Mouse (Mus musculus): ENCODE data around the gene Tm6sf1. TPM values are rescaled to one million over a fixed set of nuclear protein-coding genes. Genes with fewer than 3 reads are reported as not detected.
A peak's percentile ranks its signal among the peaks of the same experiment; 100 is the strongest.

Gene Tm6sf1
- total RNA-seq, 2 experiments from 2014 or later = 13.8 to 17.9 TPM

DNA sequence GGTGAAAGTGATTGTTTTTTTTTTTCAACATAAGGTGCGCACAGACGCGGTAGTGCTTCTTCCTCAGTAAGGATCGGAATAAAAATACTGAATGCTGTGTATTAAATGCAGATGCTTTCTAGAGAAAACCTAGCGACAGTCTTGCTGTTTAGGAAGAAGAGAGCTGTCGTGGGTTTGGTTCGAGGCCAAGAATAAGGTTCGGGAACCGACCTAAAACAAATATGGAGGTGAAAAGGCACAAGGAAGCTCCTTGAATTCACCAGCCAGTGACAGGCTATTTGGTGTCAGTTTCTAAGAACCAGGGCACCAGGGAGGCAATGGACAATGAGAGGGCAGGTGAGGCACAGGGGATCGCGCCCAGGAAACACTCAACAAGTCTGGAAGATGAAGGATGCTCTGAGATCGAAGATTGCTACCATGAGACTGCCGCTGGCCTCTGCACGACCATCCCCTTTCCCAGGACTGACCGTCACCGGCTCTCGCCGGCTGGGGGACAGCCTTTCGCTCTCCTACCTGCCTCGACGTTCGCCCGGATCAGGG is 74.3 kb downstream of the Tm6sf1 start:
- no peak for TF ChIP-seq CTCF (conservative IDR thresholded peaks at IDR 0.05)
- DNase-seq (ENCODE audit: low spot score in 2 of 2) = no peak
- peak overlapping the region; percentile 95 for H3K27ac ChIP-seq
- H3K4me3 ChIP-seq = peak overlapping the region; percentile 75

DNA sequence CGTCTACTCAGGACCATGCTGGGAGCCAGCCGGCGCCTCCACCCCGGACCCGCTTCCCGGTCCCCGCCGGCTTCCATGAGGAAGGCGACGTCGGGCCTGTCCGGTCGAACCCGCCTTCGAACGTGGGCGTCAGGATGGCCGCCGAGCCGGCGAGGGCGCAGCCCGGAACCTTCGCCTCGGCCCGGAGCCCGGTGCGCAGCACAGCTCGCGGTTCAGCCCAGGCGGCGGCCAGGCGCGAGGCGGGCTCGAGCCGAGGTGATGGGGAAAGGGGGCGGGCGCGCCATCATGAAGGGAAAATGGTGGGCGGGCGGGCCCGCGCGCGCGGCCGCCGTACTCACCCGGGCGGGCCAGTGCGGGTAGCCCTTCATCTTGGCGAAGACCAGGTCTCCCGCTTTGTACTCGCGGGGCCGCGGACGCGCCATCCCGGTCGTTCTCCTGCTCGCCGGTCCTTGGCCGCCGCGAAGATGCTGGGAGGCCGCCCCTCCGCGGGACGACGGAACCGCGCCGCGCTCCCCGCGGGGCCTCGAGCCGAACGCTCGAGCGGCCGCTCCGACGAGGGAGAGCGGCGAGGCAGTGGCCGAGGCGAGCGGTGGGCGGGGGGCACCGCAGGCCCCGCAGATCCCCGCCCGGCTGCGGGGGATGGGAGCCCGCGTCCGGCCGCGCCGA is 74.9 kb downstream of the Tm6sf1 start:
- DNase-seq (ENCODE audit: low spot score in 2 of 2) = peak in 1 of 2 experiments; percentile 57
- no peak for TF ChIP-seq CTCF (conservative IDR thresholded peaks at IDR 0.05)
- Histone ChIP-seq H3K27ac (peak overlapping the region; percentile 95), H3K4me3 (peak overlapping the region; percentile 75)

Other genes with a start within 250 kb of the Tm6sf1 start
- 10 to 100 TPM; 90.4 to 92.1 TPM for gene Homer2, start 151.5 kb upstream of the Tm6sf1 start, total RNA-seq (2021)
- gene Ramac, start 96.1 kb upstream of the Tm6sf1 start, total RNA-seq (2021) = 10 to 100 TPM; 73.9 to 76.4 TPM
- 10 to 100 TPM; 28.7 to 30.0 TPM for gene 3110040N11Rik, start 69.5 kb upstream of the Tm6sf1 start, total RNA-seq (2021)
- gene Btbd1, start 29.6 kb upstream of the Tm6sf1 start, total RNA-seq (2021) = 100 to 1,000 TPM in 1 of 2 experiments, 10 to 100 TPM in 1; 97.5 to 104 TPM
- gene Gm10160, start 3.2 kb upstream of the Tm6sf1 start, total RNA-seq (2021) = not detected
- 10 to 100 TPM; 62.1 to 64.3 TPM for gene Hdgfl3, start 75.5 kb downstream of the Tm6sf1 start, total RNA-seq (2021)
- under 1 TPM in 1 of 2 experiments, not detected in 1; 0.07 TPM for gene Bnc1, start 133.3 kb downstream of the Tm6sf1 start, total RNA-seq (2021)